Mouse (Mus musculus) hindbrain, embryonic 16.5 days (tissue): Measurements from ENCODE around the gene Rnf25. TPM values are rescaled to one million over a fixed set of nuclear protein-coding genes. Genes with fewer than 3 reads are reported as not detected.

Experiments used
- ATAC-seq: fragments of 200-750 bp; cut with Nextera tagmentation; 2 replicates; pipeline ENCODE4 v1.8.0; 2017; ENCODE audit warnings: moderate TSS enrichment, moderate library complexity
- H3K27ac ChIP-seq: fragments of 300-500 bp; sonication (generic); 2 replicates; pipeline ENCODE4 v1.5.1; 2014; ENCODE audit warnings: low read depth, mild to moderate bottlenecking, control low read depth, low read length, moderate library complexity
- H3K27me3 ChIP-seq: fragments of 300-500 bp; sonication (generic); replicated peaks from 2 replicates; pipeline ENCODE4 v1.6.1; 2014; ENCODE audit warnings: low read length; ENCODE audit not compliant: control insufficient read depth, insufficient read depth
- H3K36me3 ChIP-seq: fragments of 300-500 bp; sonication (generic); 2 replicates; pipeline ENCODE4 v1.6.1; 2014; ENCODE audit warnings: mild to moderate bottlenecking, low read length, moderate library complexity, mixed read lengths; ENCODE audit not compliant: control insufficient read depth, insufficient read depth
- H3K4me1 ChIP-seq: fragments of 300-500 bp; sonication (generic); 2 replicates; pipeline ENCODE4 v1.6.1; 2014; ENCODE audit warnings: low read depth, low read length; ENCODE audit not compliant: control insufficient read depth, insufficient read depth
- H3K4me2 ChIP-seq: fragments of 300-500 bp; sonication (generic); 2 replicates; pipeline ENCODE4 v1.6.1; 2014; ENCODE audit warnings: mild to moderate bottlenecking, low read length, control low read depth, moderate library complexity
- H3K4me3 ChIP-seq: fragments of 300-500 bp; sonication (generic); 2 replicates; pipeline ENCODE4 v1.5.1; 2014; ENCODE audit warnings: mild to moderate bottlenecking, low read length, control low read depth, moderate library complexity
- H3K9ac ChIP-seq: fragments of 300-500 bp; sonication (generic); 2 replicates; pipeline ENCODE4 v1.6.1; 2014; ENCODE audit warnings: low read depth, mild to moderate bottlenecking, control low read depth, low read length, moderate library complexity
- H3K9me3 ChIP-seq: fragments of 300-500 bp; sonication (generic); 2 replicates; pipeline ENCODE4 v1.6.1; 2014; ENCODE audit warnings: mild to moderate bottlenecking, low read length, moderate library complexity; ENCODE audit not compliant: control insufficient read depth
- WGBS: fragments of 180-500 bp; shearing (Covaris S2); extraction: QIAGEN DNeasy Blood & Tissue Kit; methylation state at CpG from one replicate; pipeline ENCODE4 v1.1.7; 2014; 5-methylcytosine and 5-hydroxymethylcytosine counted together
- polyA plus RNA-seq: library from polyadenylated mRNA; unstranded; fragments of >200 nt; fragmentation: Nextera tagmentation; extraction: Ambion mirVana; gene quantifications from 2 replicates; pipeline ENCODE4 v1.2.1, GENCODE M21; 2015

The Rnf25 gene
- 46.8 and 48.5 TPM in 2 replicates for polyA plus RNA-seq

- Histone ChIP-seq H3K9ac (peak within 1 kb of the TSS; percentile 85), H3K4me2 (peak within 1 kb of the TSS; percentile 66), H3K27me3 (no peaks in the 10 kb centered on the region), H3K4me3 (peak within 1 kb of the TSS; percentile 87), H3K36me3 (peaks cover 9% of the 10 kb centered on the region), H3K27ac (peak within 1 kb of the TSS; percentile 77), H3K4me1 (peaks cover 11% of the 10 kb centered on the region), H3K9me3 (no peaks in the 10 kb centered on the region)
- 7% methylated on average over 25 of the region's 25 CpGs for WGBS
- ATAC-seq, result peak; percentile 94
Measured at GRCm38 (mm10) chr1:74601267-74601962, at the start of gene Rnf25, which contains the start of gene Stk36. Rnf25 (minus strand) TSS chr1:74601397. Stk36 (plus strand) TSS chr1:74601445.

GRCm38 (mm10) chr1:74643926-74644325 lies 42.7 kb upstream of the Rnf25 start:
- H3K4me1 ChIP-seq, result no peaks in the 10 kb centered on the region
- H3K9me3 ChIP-seq, result no peaks in the 10 kb centered on the region
- ATAC-seq, result no peak
- H3K27ac ChIP-seq, result no peak overlapping the region
- no peak overlapping the region for H3K4me2 ChIP-seq
- no peaks in the 10 kb centered on the region for H3K36me3 ChIP-seq
- H3K27me3 ChIP-seq, result no peaks in the 10 kb centered on the region
- no peak overlapping the region for H3K4me3 ChIP-seq
- no peak overlapping the region for H3K9ac ChIP-seq

- no peaks in the 10 kb centered on the region for H3K27me3 ChIP-seq
- no peak overlapping the region for H3K4me2 ChIP-seq
- 77% methylated on average over 2 of the region's 2 CpGs for WGBS
- ATAC-seq, result no peak
- H3K4me3 ChIP-seq, result no peak overlapping the region
- no peaks in the 10 kb centered on the region for H3K36me3 ChIP-seq
- no peak overlapping the region for H3K27ac ChIP-seq
- no peaks in the 10 kb centered on the region for H3K9me3 ChIP-seq
- no peaks in the 10 kb centered on the region for H3K4me1 ChIP-seq
- H3K9ac ChIP-seq, result no peak overlapping the region
Measured at GRCm38 (mm10) chr1:74643524-74643923, 42.3 kb upstream of the Rnf25 start.

- no peak overlapping the region for H3K4me2 ChIP-seq
- H3K27me3 ChIP-seq, result no peaks in the 10 kb centered on the region
- H3K36me3 ChIP-seq, result peaks cover 4% of the 10 kb centered on the region; the same call in 1 of the 2 replicates
Measured at GRCm38 (mm10) chr1:74632734-74633133, 31.5 kb upstream of the Rnf25 start.

GRCm38 (mm10) chr1:74628001-74628400 lies 26.8 kb upstream of the Rnf25 start:
- Histone ChIP-seq H3K4me2 (no peak overlapping the region), H3K27ac (no peak overlapping the region), H3K4me1 (no peaks in the 10 kb centered on the region), H3K9ac (no peak overlapping the region), H3K4me3 (no peak overlapping the region), H3K27me3 (no peaks in the 10 kb centered on the region), H3K36me3 (peaks cover 11% of the 10 kb centered on the region), H3K9me3 (no peaks in the 10 kb centered on the region)
- ATAC-seq, result no peak
- 41% methylated on average over 7 of the region's 7 CpGs for WGBS

More at GRCm38 (mm10) chr1:74632734-74633133, 31.5 kb upstream of the Rnf25 start:
- H3K27ac ChIP-seq, result no peak overlapping the region
- no peak overlapping the region for H3K9ac ChIP-seq
- H3K9me3 ChIP-seq, result no peaks in the 10 kb centered on the region
- no peaks in the 10 kb centered on the region for H3K4me1 ChIP-seq
- ATAC-seq, result no peak
- no peak overlapping the region for H3K4me3 ChIP-seq
- 81% methylated on average over 4 of the region's 4 CpGs for WGBS

- Histone ChIP-seq H3K9ac (no peak overlapping the region), H3K36me3 (peaks cover 12% of the 10 kb centered on the region), H3K27ac (no peak overlapping the region), H3K4me3 (no peak overlapping the region), H3K27me3 (no peaks in the 10 kb centered on the region), H3K4me2 (no peak overlapping the region), H3K4me1 (no peaks in the 10 kb centered on the region), H3K9me3 (no peaks in the 10 kb centered on the region)
- ATAC-seq, result no peak
- 87% methylated on average over 4 of the region's 4 CpGs for WGBS
Measured at GRCm38 (mm10) chr1:74626076-74626475, 24.9 kb upstream of the Rnf25 start.

- 96% methylated on average over 1 of the region's 1 CpGs for WGBS
- no peak for ATAC-seq
Measured at GRCm38 (mm10) chr1:74624183-74624582, 23.0 kb upstream of the Rnf25 start.

GRCm38 (mm10) chr1:74600501-74601266 lies 513 bp downstream of the Rnf25 start:
- peaks cover 11% of the 10 kb centered on the region for H3K36me3 ChIP-seq
- H3K27me3 ChIP-seq, result no peaks in the 10 kb centered on the region
- ATAC-seq, result peak; percentile 80
- peaks cover 11% of the 10 kb centered on the region for H3K4me1 ChIP-seq
- no peaks in the 10 kb centered on the region for H3K9me3 ChIP-seq
- peak overlapping the region; percentile 66 for H3K4me2 ChIP-seq
- H3K9ac ChIP-seq, result peak overlapping the region; percentile 85
- H3K27ac ChIP-seq, result peak overlapping the region; percentile 77
- H3K4me3 ChIP-seq, result peak overlapping the region; percentile 87
- WGBS, result 10% methylated on average over 23 of the region's 26 CpGs

More at GRCm38 (mm10) chr1:74624183-74624582, 23.0 kb upstream of the Rnf25 start:
- H3K4me2 ChIP-seq, result no peak overlapping the region
- H3K36me3 ChIP-seq, result peaks cover 12% of the 10 kb centered on the region
- H3K27ac ChIP-seq, result no peak overlapping the region
- no peaks in the 10 kb centered on the region for H3K9me3 ChIP-seq
- no peaks in the 10 kb centered on the region for H3K4me1 ChIP-seq
- H3K4me3 ChIP-seq, result no peak overlapping the region
- H3K9ac ChIP-seq, result no peak overlapping the region
- H3K27me3 ChIP-seq, result no peaks in the 10 kb centered on the region

GRCm38 (mm10) chr1:74594434-74594833 lies 6.8 kb downstream of the Rnf25 start:
- H3K27me3 ChIP-seq, result no peaks in the 10 kb centered on the region
- no peaks in the 10 kb centered on the region; the same call in none of the 2 replicates for H3K4me1 ChIP-seq
- ATAC-seq, result no peak
- no peak overlapping the region for H3K4me3 ChIP-seq
- no peak overlapping the region for H3K27ac ChIP-seq
- no peak overlapping the region for H3K9ac ChIP-seq
- peaks cover 45% of the 10 kb centered on the region for H3K36me3 ChIP-seq
- WGBS, result 93% methylated on average over 8 of the region's 8 CpGs
- no peaks in the 10 kb centered on the region for H3K9me3 ChIP-seq
- no peak overlapping the region for H3K4me2 ChIP-seq
